Mouse (Mus musculus) embryonic facial prominence, embryonic 13.5 days (tissue): ENCODE data around the gene Sgpp1. TPM values are rescaled to one million over a fixed set of nuclear protein-coding genes. Genes with fewer than 3 reads are reported as not detected.

Experiments
- polyA plus RNA-seq: library from polyadenylated mRNA; unstranded; fragments of >200 nt; fragmentation: Nextera tagmentation; extraction: Ambion mirVana; gene quantifications from 2 replicates; pipeline ENCODE4 v1.2.1, GENCODE M21; 2015

The Sgpp1 gene
- polyA plus RNA-seq, 1 experiment from 2014 or later: 14.7 TPM

Other genes with a start within 250 kb of the Sgpp1 start
- 14.3 and 15.0 TPM in 2 replicates for gene Ppp2r5e, start 139.5 kb downstream of the Sgpp1 start, polyA plus RNA-seq
- gene Wdr89, start 66.2 kb downstream of the Sgpp1 start, polyA plus RNA-seq: 13.7 and 18.1 TPM in 2 replicates
- 67.0 and 71.3 TPM in 2 replicates for gene Syne2, start 82.4 kb upstream of the Sgpp1 start, polyA plus RNA-seq